Mouse (Mus musculus) embryo, embryonic 11.5 days (tissue): ENCODE measurements around the gene Fgfr2.

Experiments used
- DNase-seq: peaks from one replicate; pipeline ENCODE4 v3.0.0-alpha.2; 2012; ENCODE audit warnings: low read depth, low spot score

The Fgfr2 gene

DNA sequence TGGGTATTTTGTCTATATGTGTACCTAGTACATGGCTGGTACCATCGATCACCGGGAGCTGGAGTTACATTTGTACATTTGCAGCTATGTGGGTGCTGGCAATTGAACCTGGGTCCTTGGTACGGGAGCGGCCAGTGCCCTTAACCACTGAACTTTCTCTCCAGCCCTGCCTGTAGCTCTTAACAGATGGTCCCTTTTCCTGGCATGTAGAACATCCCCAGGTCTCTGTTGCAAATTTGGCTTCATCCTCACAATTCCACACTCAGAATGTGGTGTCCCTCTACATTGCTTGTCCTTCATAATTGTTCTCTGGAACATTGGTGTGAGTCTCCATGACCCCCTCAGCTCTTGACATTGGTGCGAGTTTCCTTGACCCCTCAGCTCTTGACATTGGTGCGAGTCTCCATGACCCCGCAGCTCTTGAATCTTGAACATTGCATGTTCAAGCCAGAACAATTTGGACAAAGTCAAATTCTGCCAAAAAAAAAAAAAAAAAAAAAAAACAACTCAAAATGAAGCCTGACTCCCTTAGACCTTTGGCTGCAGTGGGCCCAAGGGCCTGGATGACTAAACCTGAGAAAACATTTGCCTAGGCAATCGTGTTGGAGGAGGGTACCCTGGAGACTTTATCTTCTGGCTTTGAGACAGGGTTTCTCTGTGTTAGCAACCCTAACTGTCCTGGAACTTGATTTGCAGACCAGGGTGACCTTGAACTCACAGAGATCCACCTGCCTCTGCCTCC lies 816.3 kb downstream of the Fgfr2 start:
- no peak for DNase-seq

DNA sequence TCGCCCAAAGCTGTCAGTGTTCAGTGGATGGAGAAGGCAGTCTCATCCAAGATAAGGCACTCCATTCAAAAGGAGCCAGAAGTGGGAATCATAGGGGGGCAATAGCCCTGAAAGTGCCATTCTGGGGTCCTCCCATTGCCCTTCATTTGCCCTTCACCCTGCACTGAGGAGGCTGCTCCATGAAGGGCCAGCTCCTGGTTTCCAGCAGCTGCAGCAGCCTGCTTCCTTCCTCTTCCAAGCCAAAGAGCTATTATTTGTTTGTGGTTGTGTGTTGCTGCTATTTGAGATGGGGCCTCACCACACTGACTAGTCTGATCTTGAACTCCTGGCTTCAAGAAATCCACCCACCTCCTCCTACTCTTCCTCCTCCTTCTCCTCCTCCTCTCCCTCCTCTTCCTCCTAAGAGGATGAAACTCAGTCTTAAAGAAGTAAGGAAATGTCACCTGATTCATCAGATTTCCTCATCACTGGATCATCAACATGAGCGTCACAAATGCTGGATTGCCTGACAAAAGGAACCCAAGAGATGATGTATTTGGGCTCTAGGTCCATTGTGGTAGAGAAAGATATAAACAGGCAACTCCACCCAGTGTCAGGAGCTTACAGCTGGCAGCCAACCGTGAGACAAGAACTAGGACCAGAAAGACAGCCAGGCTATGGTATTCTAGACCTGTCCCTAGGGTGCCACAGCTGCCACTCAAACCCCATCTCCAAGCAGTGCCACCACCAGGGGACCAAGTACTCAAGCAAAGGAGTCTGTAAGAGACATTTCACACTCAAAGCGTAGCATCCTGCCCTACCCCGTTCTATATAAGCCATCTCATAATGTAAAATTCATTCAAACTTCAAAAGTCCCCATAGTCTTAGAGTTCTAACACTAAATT lies 817.4 kb downstream of the Fgfr2 start:
- DNase-seq: no peak

DNA sequence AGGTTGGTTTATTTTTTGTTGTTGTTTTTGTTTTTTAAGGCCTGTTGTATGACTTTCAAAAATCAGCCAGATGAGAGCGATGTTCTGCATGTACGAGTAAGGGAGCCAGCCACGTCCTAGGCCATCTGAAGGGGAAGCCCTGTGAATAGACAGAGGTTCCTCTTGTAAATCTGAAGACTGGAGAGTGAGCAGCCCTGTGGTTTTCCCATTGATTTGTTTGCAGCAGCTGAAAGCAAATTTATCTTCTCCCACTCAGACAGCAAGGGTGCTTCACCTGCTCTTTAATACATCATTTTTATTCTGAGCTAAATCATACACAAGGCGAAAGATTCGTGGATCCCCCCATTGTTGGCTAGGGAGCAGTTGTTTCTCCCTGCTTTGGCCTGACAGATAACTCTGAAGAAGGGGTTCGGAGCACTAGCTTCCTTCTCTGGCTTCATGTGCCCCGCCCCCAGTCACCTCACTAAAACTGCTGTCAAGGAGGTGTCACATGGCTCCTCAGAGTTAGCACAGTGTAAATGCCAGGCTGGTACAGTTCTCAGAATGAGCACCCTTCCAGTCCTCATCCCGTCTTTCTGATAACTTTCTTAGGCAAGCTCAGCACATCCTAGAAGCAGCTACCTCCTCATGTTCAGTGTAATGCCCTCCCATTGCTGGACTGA lies 818.6 kb downstream of the Fgfr2 start:
- DNase-seq: no peak

DNA sequence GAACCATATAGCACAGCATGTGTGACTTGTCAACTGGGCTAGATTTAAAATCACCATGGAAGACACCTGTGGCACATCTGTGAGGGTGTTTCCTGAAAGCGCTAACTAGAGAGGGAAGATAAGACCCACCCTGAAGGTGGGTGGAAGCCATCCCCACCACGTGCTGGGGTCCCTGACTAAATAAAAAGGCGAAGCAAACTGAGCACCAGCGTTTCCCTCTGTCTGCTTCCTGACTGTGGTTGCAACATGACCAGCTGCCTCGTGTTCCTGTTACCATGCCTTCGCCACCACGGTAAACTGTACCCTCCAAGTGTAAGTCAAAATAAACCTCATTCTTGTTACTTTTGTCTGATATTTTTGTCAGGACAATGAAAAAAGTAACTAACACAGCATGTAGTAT lies 819.2 kb downstream of the Fgfr2 start:
- no peak for DNase-seq

DNA sequence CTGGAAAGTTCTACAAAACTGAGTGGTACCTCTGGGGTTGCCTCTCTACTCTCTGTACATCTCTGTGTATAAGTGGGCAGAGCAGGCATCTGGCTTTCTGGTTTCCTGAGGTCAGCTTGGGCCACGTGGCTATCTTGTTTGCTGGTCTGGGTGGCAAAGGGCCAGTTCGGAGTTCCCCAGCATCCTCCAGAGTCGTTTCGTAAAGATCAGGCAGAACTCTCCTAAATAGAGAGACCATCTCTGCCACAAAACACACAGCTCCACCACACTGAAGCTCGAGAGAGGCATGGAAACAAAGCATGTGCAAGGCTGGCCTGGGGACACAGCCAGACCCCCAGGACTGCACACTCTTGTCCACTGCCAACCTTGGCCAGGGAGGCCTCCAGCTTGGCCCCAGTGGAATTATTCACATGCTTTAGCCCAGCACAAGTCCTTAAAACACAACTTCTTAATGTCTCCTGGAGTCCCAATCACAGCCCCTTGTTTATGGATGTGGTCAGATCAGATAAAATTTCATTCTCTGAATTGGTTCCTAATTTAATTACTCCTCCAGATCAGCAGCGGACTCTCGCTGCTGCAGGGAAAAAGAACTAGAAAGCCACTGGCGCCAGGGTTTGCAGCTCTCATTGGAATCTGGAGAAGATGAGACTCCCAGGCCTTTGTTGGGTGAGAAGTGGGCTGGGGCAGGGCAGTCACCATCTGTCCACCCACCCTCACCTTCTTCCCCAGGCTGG lies 820.5 kb downstream of the Fgfr2 start:
- DNase-seq: no peak

DNA sequence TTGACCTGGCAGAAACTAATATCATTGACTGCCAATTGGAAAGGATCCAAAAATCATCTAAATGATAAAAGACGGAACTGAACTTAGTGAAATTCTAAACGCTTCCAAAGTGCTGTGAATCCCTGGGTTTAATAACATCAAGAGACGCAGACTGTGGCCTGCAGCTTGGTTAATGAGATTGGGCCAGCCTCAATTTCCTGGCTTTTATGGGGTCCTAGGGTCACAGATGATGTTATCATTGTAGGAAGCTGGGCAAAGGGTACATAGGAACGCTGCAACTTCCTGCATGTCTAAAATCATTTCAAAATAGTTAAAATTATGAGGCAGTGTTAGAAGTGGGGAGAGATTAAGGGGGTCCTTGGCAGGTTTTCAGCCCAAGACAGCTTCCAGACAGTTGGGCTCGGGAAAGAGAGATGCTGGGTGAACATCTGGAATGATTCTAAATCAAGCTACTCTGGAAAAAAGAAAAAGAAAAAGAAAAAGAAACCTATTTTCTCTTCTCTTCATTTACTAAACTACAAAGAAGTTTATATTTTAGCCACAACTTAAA lies 823.4 kb downstream of the Fgfr2 start:
- no peak for DNase-seq

DNA sequence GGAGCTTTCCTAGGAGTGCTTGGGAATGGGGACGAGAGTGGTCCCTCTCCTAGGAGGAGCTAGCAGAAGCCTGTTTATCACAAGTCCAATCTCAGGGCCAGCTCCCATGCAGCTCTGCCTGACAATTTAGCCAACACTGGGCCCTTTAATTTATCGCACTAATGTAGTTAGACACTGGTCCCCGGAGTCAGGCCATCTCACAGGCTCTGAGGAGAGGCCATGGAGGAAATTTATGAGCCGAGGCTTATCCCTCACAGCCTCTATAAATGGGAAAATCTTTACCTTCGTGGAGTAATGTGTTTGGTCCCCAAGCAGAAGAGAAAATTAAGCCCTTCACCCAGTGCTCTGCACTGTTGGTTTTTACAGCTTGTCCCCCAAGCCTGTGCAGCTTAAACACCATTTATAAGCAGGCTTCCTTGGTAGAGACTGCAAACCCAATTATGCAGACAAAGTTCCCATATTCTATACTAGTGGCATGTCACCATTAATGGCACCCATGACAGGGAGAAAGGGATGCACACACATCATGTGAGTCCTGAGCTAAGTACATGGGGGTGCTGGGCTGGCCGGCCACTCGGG lies 824.6 kb downstream of the Fgfr2 start:
- no peak for DNase-seq

DNA sequence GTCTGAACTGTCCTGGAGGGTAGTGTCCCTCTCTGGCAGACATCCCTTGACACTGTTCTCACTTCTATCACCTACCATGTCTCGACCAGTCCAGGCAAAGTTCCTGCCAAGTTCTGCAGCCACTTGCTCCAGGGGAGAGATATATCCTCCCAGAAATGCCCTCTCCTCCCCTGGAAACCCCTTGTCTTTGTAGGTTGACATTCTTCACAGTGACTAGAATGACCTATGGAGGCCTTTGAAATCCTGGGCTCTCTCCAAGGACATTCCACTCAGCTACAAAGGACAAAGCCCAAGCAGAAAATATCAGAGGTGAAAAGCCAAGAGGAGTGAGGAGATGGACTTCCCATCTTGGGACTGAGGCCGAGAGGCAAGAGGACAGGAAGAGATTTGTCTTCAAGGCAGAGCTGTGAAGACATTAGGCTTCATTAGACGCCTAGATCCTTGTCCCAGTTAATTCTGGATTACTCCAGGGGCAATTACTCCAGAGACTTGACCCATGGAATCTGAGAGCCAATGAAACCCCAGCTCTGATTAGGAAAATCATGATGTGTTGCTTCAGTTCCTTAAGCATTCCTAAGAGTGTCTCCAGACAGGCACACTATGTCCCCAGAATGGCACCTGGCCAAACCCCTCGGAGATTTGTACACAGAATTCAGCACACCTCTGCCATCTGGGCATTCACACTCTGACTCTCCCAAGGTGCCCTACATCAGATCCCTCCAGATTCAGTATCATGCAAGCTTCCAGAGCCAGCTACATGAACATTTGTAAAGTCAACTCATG lies 826.3 kb downstream of the Fgfr2 start:
- no peak for DNase-seq

DNA sequence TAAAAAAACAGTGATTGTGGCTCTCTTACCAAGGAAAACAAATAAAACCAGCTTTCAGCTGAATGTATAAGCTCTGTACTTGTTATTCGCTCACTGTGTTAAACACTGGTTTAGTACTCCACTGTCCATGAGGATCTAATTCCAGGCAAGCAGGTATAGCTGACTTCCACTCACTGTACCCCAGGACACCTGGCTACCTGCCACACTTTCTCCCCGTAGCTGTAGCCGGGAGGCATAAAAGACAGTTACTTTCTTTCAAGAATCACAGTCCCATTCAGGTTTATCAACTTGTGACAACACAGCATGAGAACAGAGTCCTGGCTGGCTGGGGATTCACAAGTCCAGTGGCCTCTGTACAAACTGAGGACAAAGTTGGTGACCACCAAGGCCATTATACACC lies 827.0 kb downstream of the Fgfr2 start:
- no peak for DNase-seq

DNA sequence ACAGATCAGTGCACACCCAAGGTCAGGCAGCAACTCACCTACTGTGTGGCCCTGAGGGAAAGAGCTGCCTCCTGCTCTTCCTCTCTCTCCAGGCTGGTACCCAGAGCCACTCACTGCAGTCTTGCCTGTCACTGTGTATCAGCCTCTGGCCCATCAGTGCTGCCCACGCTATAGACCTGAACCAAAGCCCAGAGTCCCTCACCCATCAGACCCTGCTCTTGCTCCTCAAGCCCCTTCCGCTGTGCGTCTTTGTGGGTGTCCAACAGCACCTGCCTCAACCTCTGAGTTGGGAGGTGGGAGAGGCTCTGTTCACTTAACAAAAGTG lies 835.8 kb downstream of the Fgfr2 start:
- no peak for DNase-seq

DNA sequence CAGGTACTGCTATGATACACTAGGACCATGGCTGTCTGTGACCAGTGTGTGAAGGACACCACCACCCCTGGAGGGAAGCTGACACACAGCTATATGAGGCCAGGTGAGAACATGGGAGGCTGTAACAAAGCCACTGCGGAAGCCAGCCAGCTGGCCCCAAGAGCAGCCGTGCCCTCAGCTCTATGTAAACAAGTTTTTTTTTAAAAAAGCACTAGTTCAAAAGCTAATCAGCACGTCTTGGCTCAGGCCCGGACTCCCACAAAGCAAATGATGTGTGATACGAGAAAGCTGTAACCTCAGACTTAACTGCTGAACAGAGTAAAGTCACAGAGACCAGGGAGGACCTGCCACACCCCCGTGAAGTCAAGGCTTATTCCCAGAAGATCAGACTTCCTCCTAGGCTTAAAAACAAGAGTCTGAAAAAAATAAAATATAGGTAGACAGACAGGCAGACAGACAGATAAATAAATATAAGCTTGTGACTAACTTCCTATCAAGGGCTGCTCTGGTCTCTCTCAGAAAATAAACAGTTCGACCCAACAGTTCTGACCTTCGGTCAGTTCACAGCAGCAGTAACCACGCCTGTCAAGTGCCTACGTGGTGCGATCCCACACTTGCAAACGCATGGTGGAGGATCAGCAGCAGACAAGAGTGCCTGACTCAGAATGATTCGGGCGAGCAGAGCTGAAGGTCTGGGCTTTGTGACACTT lies 836.4 kb downstream of the Fgfr2 start:
- no peak for DNase-seq

DNA sequence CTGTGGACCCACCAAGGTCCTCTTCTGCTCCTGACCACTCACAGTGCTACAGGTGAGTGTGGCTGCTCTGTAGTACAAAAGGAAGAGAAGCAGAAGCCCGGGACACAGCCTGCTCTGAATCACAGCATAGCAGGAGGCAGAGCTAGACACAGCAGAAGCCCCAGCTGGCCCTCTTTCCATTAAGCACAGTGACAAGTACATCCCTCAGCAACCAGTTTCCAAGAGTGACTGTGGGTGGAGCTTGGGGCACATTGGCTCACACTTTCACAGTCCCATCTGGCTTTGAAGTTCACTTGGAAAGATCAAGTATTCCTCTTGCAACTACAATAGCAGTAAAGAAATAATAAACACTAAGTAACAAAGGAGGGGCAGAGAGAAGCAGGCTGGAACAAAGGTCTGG lies 838.4 kb downstream of the Fgfr2 start:
- no peak for DNase-seq

DNA sequence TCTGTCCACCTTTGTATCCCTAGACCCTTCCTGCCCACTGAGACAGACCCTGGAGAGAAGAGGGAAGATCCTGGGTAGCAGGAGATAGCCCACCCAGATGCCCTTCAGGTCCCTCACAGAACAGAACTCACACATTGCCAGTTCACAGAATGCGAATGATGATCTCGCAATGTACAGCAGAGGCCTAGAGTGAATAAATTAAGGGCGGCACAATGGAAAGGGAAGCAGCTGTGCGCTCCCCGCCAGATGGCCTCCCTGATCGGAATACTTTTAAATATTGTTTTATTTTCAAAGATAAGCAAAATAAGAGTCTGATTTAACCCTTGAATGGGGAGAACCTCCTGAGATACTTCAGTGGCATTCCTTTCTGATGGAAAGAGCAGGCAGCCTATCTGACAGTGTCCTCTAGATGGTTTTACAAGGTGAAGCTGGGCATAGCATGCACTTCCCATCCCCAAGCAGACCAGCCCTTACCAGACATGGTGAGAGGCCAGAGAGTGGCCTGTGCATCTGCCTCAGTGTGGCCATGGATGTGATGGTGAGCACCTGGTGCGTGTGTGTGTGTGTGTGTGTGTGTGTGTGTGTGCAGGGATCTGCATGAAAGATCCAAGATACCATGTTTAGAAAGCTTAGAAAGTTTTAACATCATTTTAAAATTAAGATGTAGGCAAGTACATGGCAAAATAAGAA lies 839.0 kb downstream of the Fgfr2 start:
- DNase-seq: no peak

DNA sequence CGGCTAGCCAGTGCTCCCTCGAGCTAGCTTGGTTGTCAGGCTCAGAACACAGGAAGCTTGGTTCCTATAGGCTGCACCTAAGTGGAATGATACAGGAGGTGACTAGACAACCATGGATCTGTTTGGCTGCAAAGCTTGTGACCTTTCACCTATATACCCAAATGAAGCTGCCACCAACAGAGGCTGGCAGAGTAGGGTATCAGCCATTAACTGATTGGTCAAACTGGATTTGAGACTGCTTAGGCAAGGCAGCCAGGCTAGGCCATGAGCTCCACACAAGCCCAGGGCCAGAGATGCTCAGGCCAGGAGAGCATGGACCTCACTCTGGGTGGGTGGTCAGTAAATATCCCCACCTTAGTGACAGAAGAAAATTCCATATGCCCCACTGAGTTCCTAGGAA lies 840.6 kb downstream of the Fgfr2 start:
- DNase-seq: no peak

DNA sequence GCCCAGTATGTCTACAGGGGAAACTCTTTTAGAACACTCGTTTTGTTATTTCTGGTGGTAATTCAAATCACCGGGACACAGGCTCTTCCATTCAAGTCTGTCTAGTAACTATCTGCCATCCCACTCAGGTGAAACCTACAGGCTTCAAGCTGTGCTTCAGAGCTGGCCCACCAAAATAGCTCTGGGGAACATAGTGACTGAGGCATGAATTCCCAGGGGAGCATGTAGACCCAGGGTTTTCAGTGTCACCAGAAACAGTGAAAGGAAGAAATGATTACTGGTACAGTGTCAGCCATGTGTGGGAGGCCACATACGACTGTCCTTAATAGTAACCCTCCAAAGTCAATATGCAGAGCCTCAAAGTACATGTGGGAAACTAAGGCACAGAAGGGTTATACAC lies 841.0 kb downstream of the Fgfr2 start:
- DNase-seq: no peak

DNA sequence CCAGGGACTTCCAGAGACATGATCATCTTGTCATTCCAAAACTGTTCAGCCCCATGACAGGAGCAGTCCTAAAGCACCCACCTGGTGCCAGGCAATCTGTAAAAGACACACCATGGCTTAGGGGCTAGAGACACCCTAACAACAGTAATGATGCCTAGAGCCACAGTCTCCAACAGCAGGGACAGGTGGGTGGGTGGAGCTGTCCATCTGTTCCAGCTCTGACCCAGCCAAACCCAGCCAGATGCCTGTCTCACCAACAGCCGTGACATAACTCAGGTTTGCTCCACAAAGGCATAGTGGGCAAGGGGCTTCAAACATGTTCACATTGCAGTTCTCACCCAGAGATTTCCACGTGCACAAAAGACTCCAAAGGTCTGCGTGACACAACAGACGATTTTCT lies 841.4 kb downstream of the Fgfr2 start:
- no peak for DNase-seq

DNA sequence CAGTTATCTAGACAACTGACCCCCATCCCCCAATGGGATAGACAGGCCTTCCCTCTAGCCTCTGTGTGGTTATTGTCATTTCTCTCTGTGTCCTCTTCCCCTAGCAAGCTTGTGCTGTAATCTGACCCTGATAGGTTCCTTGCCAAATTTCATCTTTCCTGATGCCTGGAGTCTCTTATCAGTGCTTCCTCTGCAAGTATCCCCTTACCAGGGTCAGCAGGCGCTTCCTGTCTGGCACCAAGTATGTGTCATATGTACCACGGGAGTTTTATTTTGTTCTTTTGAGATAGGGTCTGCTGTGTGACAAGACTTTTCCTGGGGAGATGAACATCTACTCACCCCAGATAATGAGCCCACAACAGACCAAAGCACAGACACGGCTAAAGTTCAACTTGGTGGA lies 844.5 kb downstream of the Fgfr2 start:
- DNase-seq: no peak

DNA sequence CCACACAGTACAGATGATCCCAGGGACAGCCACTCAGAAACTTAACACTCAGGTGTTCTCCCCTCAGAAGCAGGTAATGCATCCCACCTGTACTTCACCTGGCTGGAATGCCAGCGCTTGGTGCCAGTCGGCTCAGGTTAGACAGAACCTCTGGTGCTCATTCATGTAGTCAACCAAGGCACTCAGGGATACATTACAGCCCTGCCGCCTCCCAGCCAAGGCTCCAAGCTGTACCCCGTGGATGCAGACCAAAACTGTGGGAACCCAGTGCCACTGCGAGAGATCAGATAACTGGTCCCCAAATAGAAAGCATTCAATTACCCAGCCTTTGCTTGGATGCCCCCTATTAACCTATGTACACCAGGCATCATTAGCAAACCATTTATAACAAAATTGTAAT lies 846.9 kb downstream of the Fgfr2 start:
- DNase-seq: no peak

DNA sequence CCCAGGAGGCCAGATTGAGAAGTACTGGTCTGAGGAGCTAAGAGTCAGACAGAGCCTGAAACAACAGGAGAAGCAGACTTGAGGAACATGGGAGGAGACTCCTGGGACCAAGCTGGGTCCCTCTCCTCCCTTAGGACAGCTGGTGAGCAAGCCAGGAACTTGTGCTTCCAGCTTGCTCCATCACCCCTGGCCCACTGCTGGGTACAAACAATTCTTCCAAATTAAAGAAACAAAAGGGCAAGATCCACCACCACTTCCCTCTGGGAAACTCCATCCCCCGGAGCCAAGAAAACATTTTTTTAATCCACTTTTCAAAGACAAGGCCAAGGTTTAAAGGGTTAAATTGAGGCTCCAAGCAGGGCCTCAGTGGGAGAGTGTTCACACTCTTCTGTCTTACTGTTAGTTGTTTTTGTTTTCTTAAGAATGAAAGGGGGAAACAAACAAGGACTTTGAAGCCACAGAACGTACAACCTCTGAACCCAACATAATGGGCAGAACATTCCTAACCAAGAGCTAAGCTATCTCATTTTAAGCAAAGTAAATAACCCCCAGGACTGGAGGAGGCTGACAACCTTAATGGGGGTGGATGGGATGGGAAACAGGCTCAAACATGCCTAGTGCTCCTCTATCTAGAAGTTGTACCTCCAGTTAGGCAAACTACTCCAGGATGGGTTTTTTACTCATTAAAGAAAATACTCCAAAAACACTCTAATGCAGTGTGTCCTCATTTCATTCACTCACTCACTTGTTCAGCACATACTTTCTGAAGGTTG lies 849.2 kb downstream of the Fgfr2 start:
- DNase-seq: no peak
